In the genomic region with DNA sequence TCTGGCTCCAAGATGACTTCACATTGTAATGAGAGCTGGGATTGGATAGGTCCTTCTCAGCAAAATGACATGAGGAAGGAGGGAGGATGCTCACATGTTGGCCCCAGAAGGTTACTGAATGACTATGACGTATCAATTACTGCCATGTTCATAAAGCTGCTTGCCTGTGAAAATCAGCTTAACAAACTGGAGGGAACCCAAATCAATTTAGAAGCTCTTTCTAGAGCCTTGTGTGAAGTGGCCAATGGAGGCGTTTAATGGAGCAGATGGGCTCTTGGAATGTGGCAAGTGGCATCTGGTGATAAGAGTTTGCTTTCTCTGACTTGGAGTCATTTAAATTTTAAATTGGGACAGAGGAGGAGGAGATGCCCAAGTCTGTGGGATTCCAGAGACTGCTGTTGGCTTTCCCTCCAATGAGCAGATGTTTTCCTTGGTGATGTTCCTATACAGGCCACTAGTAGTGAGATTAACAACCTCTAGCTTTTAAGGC, we compare ENCODE assay signal across 8 mouse cellular contexts.
DNase-seq lines count a peak whose midpoint lies in the region; ATAC-seq and TF ChIP-seq lines count a peak whose summit lies in the region.
"Had no signal": no experiment of that assay in that cellular context is flagged by ENCODE, and none has a peak within 500 bp of the region (broad histone marks: within the 10 kb centered on the region; RNA-seq: fewer than 3 reads in every experiment).

No protein-coding gene starts in this region.

- H3K9ac ChIP-seq in neural tube, embryonic 13.5 days = no peak overlapping the region
- H3K9ac ChIP-seq in hindbrain, postnatal 0 days (replicated peaks; ENCODE audit: low read length) = no peak overlapping the region

- no peak for DNase-seq in neural tube, embryonic 10.5 days (ENCODE audit: extremely low spot score, low spot score)
- peak; percentile 75 for DNase-seq in hindbrain, postnatal 0 days (ENCODE audit: low spot score)
- peak; percentile 21 for DNase-seq in left cerebral cortex, postnatal 4 days
- DNase-seq in adrenal gland, postnatal 36 days = no peak
- no peak for DNase-seq in urinary bladder, postnatal 25 days (ENCODE audit: low spot score)
- DNase-seq in liver = no peak
- DNase-seq: gastrocnemius, adult 2 months had no signal

- TF ChIP-seq CTCF in hindbrain, postnatal 0 days (IDR thresholded peaks at IDR 0.05; ENCODE audit: low read depth) = peak; percentile 18; the same call in 1 of the 2 replicates

- intact Hi-C loops in left cerebral cortex, postnatal 4 days (cut with DNase I) = no loop called here

- no peak overlapping the region for H3K4me3 ChIP-seq in neural tube, embryonic 13.5 days
- H3K4me3 ChIP-seq in hindbrain, postnatal 0 days (ENCODE audit: low read length) = no peak overlapping the region
- H3K4me3 ChIP-seq: gastrocnemius, adult 2 months had no signal

- H3K4me1 ChIP-seq in neural tube, embryonic 13.5 days (replicated peaks) = no peaks in the 10 kb centered on the region
- H3K4me1 ChIP-seq in hindbrain, postnatal 0 days (ENCODE audit: insufficient read depth, low read length) = no peaks in the 10 kb centered on the region

- 62% methylated on average over 2 of the region's 2 CpGs for WGBS in neural tube, embryonic 13.5 days
- WGBS in hindbrain, postnatal 0 days = 27% methylated on average over 2 of the region's 2 CpGs

- no peaks in the 10 kb centered on the region for H3K36me3 ChIP-seq in neural tube, embryonic 13.5 days
- H3K36me3 ChIP-seq in hindbrain, postnatal 0 days (ENCODE audit: insufficient read depth, low read length) = no peaks in the 10 kb centered on the region

- H3K27ac ChIP-seq in neural tube, embryonic 13.5 days (replicated peaks) = no peak overlapping the region
- no peak overlapping the region for H3K27ac ChIP-seq in hindbrain, postnatal 0 days
- H3K27ac ChIP-seq: gastrocnemius, adult 2 months had no signal

- H3K4me2 ChIP-seq in neural tube, embryonic 13.5 days = no peak overlapping the region
- H3K4me2 ChIP-seq in hindbrain, postnatal 0 days (ENCODE audit: low read depth, low read length) = no peak overlapping the region

- ATAC-seq in neural tube, embryonic 13.5 days (ENCODE audit: low read depth) = peak; percentile 53
- peak; percentile 82 for ATAC-seq in hindbrain, postnatal 0 days

- no peaks in the 10 kb centered on the region for H3K9me3 ChIP-seq in neural tube, embryonic 13.5 days
- H3K9me3 ChIP-seq in hindbrain, postnatal 0 days (ENCODE audit: low read length) = no peaks in the 10 kb centered on the region

- no peaks in the 10 kb centered on the region for H3K27me3 ChIP-seq in neural tube, embryonic 13.5 days
- no peaks in the 10 kb centered on the region for H3K27me3 ChIP-seq in hindbrain, postnatal 0 days (ENCODE audit: insufficient read depth, low read length)

Comparison
In these comparisons a context has a peak if more than half of its experiments do, and no peak if none do; other contexts are left out.
1. DNase-seq: peak in hindbrain, postnatal 0 days (single experiment) and left cerebral cortex, postnatal 4 days (single experiment); none in neural tube, embryonic 10.5 days (single experiment), adrenal gland, postnatal 36 days (0 of 2), urinary bladder, postnatal 25 days (single experiment) and liver (single experiment).